Mouse (Mus musculus): ENCODE results near the gene Fbrsl1.

Fbrsl1 gene

DNA sequence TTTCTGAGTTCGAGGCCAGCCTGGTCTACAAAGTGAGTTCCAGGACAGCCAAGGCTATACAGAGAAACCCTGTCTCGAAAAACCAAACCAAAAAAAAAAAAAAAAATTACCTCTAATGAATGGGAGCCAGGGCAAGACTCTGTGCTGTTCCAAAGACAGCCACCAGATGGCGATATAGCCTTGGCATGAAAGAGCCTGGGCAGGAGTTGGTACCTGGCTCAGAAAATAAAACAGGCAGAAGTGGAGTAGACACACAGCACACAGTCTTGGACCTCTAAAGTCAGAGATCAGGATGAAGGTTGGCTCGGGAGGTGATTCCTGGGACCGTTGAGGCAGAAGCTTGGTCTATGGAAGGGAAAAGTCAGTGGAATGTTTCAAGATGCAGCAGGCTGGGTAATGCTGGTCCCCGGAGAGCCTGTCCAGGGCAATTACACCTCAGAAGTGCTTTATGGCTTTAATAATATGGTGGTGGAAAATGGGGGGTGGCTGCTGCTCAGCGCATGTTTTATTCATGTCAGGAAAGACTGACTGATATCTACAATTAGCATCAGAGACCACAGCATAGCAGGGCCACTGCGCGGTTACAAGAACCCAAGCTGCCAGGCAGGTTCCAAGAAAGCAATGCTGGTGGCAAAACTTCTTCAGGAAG is 90.6 kb downstream of the Fbrsl1 start:
- DNase-seq, result peak; percentile 90

- peak; percentile 41 for DNase-seq
Observed at GRCm38 (mm10) chr5:110354716-110355115, 93.6 kb downstream of the Fbrsl1 start.

DNA sequence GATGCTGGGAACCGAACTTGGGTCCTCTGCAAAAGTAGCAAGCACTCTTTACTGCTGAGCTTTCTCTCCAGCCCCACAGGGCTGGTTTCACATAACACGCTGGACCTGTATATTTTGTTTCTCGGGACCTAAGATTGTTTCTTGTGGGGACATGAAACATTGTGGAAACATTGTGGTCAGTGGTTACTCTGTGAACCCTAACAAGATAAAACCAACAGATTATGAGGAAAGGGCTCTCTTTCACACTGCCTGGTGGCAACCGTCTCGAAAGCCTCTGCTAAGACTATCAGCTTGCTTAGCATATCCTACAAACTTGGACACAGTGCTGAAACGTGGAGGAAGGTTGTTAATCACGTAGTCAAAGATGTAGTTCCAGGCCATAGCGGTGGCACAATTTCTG is 101.3 kb downstream of the Fbrsl1 start:
- no peak for DNase-seq

DNA sequence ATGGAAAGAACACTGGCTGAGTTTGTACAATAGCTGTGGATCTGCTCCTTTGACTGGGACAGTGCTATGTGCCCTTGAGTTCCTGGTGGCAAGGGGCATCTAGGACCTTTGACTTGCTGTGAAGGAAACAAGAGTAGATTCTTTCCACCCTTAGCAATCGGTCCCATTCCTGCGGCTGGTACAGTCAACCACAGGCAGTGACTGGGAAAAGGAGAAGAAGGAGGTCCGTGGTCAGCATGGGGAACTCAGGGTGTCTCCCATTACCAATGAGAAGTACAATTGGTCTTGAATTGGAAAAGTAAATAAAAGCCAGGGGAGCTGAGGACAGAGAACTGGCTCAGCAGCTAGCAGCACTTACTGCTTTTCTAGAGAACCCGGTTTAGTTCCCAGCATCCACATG is 102.8 kb downstream of the Fbrsl1 start:
- no peak for DNase-seq

DNA sequence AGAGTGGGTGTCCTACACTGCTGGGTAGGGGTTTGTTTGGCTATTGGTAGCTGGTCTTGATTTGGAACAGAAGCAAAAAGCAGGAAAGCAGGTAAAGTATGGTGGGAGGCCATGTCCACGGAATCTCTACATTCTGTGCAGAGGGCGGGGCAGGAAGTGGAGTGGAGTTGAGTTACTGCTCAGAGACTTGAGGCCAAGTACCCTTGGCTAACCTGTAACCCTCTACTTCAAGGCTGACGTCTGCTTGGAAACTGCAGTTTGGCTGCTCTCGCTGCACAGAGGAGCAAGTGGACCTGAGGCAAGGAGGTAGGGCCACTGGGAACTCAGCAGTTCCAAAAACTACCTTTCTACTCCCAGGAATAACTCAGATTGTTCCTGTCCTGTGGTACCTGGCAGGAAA is 103.8 kb downstream of the Fbrsl1 start, which contains the start of gene Lrcol1:
Gene Lrcol1, plus strand, starts transcription at position 207 of the 400 bp plus-strand sequence.
- DNase-seq, result no peak

- DNase-seq, result peak; percentile 49
Observed at GRCm38 (mm10) chr5:110342648-110343284, 105.5 kb downstream of the Fbrsl1 start, which contains the start of gene P2rx2. P2rx2 (minus strand) TSS chr5:110343212.

DNA sequence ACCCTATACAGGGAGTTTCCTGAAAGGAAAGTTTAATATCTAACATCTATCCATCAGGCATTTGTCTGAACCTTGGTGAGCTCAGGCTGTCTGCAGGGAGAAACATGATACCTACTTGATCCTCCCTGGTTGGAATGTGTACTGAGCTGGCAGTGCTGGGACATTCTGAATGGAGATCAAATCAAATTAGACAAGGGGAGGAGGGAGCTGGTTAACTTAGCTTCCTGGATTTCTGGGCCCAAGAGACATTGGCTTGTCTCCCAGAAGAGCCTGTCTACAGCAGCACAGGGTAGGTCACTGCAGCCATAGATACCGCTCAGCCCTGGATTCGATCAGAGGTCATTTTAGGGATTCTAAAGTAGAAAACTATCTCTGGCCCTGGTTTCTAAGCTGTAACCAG is 109.5 kb downstream of the Fbrsl1 start:
- no peak for DNase-seq

- no peak for DNase-seq
Observed at GRCm38 (mm10) chr5:110330508-110330907, 117.8 kb downstream of the Fbrsl1 start.

GRCm38 (mm10) chr5:110313127-110313526 is 135.2 kb downstream of the Fbrsl1 start:
- DNase-seq, result no peak

All from right cerebral cortex, postnatal 4 days (tissue).